Mouse (Mus musculus) adrenal gland, adult 2 months (tissue): ENCODE results near the gene Gm49318. TPM values are rescaled to one million over a fixed set of nuclear protein-coding genes. Genes with fewer than 3 reads are reported as not detected.
"Not testable (repeated sequence)": the region's sequence is repeated elsewhere in the genome, so short reads cannot be mapped to it uniquely, and the experiment has no call there.

Experiments used
- DNase-seq: peaks from one replicate; pipeline ENCODE4 v3.0.0; 2021
- long read RNA-seq: library from polyadenylated mRNA; stranded (forward); transcript quantifications from one replicate; pipeline ENCODE4 v2.0.0, GENCODE M21; 2021
- polyA plus RNA-seq: library from polyadenylated mRNA; depleted of rRNA; stranded (reverse); fragments of >200 nt; gene quantifications from 2 replicates; pipeline ENCODE4 v1.2.3, GENCODE M21; 2012; rRNA removed
- total RNA-seq, 2 experiments: library from RNA; stranded (reverse); gene quantifications; 2 replicates each; pipeline ENCODE4 v1.2.3; 2021

The Gm49318 gene
- total RNA-seq: not detected
- polyA plus RNA-seq: not detected in 2 replicates
- long read RNA-seq: 0 reads

DNA sequence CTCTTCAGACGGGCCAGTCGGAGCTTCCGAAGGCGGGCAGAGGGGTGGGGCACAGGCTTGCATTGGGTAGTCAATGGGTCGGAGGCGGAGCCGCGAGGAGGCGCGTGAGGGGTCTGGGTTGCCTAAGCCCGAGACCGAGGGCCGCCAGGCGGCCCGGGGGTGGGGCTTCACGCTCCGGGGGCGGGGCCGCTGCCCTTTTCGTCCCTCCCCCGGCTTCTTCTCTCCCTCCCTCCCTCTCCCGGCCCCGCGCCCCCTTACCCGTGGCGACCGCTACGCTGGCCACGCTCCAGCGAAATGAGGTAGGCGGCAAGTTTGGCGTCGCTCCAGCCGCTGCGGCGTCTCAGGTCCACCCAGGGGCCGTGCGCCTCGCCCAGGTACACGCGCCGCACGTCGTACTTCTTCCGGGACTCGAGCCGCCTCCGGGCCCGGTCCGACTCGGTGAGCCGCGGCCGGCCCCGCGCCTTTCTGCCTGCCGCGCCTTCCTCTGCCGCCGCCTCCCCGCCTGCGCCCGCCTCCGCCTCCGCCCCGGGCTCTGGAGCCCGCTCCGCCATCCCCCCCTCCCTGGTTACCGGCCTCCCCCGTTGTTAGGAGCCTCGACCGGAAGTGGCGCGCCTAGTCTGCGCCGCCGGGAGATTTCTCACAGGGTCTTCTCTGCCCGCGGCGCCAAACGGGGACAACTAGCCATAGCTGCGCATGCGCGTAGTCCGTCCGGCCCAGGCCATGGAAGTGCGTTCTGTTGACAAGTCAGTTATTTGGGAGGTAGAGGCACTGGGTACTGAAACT lies at the start of gene Gm49318, which contains the start of gene Zfp653:
TSS of gene Gm49318 (minus strand) at position 469 of the 783 bp plus-strand sequence.
TSS of gene Zfp653 (minus strand) at position 586 of the 783 bp plus-strand sequence.
- peak; percentile 98 for DNase-seq

DNA sequence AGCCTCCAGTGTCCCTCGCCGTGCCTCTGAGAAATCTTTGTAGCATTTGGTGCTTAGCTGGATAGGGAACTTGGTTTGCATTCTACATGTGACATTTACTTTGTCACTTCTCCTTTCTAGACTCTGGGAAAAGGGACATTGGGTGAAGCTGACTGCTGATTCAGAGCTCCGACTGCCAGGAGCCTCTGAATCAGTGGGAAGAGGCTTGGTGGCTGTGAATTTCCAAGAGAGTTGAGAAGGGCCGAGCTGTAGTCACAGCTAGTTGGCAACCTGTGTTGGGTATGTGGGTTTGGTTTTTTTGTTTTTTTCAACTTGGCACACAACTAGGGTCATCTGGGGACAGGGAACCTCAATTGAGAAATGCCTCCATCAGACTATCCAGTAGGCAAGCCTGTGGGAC lies 48.5 kb upstream of the Gm49318 start:
- peak; percentile 62 for DNase-seq

GRCm38 (mm10) chr9:22117754-22118456 lies 46.8 kb upstream of the Gm49318 start:
- DNase-seq: peak; percentile 57

GRCm38 (mm10) chr9:22116740-22117426 lies 45.8 kb upstream of the Gm49318 start, which contains the start of gene Elof1:
Elof1 (minus strand) TSS chr9:22117172.
- peak; percentile 95 for DNase-seq

DNA sequence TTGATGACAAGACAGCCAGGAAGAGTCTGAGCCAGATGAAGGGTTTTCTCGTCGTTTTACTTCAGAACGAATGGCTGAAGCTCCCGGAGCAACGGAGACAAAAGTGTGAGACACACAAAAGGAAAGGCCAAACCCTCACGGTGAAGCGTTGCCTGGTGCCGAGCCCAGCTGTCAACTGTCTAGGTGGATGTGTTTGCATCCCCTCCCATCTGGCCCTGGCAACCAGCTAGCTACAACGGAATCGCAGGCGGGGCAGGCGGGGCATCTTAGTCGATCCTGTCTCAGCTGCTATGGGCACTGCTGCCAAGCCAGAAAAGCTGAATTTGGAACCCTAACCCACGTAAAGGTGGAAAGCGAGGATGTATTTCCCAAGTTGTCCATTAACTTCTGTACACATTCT lies 45.0 kb upstream of the Gm49318 start:
- no peak for DNase-seq

DNA sequence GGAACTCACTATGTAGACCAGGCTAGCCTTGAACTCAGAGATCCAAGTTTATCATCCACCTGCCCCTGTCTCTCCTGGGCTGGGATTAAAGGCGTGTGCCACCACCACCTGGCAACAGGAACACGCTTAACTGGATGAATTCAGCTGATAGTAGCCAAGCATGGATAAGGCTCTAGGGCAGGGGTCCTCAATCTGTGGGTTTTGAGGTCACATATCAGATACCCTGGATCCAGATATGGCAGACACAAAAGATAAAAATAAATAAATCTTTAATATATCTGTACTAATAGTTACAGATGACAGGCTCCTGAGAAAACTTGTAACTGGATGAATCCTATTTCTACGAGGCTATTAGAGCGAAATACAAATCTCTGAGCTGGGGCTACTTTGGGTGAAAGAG lies 44.6 kb upstream of the Gm49318 start:
- DNase-seq: no peak

DNA sequence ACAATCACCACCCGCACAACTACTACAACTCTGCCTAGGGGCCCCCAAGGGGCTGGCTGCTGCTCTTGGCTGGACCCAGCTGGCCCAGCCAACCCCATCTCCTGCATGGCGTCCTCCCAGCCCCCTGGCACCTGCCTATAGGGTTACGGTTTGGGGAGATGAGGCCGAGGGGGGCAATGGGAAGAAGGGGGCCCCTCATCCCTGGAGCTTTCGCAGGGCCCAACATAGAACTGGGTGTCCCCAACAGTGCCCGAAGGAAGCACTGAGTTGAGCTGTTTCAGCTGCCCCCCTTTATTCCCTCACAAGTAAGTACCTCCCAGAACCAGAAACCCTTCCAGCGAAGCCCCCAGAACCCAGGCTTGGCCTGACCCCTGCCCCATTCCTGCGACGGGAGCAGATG lies 37.1 kb upstream of the Gm49318 start:
- DNase-seq: no peak

GRCm38 (mm10) chr9:22099922-22100321 lies 28.9 kb upstream of the Gm49318 start:
- DNase-seq: no peak

GRCm38 (mm10) chr9:22098993-22099696 lies 28.1 kb upstream of the Gm49318 start, which contains the start of gene Cnn1:
Cnn1 (plus strand) TSS chr9:22099216.
- peak; percentile 36 for DNase-seq

DNA sequence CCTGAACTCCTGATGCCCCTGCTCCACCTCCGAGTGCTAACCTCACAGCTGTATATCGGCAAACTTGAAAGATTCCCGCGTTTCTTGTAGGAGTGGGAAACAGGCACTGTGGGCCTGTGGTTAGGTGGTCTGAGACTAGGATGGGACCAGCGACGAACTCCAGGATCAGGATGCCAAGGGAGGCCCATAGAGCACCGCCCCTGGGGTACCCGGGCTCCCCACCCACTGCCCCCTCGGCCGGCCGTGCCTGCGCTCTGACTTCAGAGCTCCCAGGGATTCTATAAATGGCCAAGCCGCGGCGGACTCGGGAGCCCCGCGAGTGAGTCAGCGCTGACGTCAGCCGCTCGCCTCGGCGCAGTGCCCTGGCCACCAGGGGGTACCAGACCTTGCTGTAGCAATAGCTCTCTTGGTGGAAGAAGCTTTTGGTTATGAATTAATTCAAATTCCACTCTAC lies 24.8 kb upstream of the Gm49318 start:
- DNase-seq: peak; percentile 93

GRCm38 (mm10) chr9:22092746-22093145 lies 21.7 kb upstream of the Gm49318 start:
- DNase-seq: no peak

DNA sequence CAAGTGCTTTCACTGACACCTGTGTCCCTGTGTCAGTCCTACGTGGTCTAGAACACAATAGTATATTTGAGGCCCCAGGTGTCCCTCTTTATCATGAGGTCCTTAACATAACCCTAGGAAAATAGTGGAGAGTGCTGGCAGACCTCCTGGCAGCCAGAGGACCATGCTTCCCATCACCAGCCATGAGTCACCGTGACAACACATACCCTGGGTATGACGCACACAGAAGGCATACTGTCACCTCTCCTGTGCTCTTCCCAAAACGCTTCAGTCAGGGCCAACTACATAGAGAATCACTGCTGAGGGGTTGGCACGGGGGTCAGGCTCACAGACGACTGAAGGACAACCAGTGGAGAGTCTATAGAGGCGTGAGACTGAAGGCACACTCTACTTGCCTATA lies 18.9 kb upstream of the Gm49318 start:
- DNase-seq: peak; percentile 84

DNA sequence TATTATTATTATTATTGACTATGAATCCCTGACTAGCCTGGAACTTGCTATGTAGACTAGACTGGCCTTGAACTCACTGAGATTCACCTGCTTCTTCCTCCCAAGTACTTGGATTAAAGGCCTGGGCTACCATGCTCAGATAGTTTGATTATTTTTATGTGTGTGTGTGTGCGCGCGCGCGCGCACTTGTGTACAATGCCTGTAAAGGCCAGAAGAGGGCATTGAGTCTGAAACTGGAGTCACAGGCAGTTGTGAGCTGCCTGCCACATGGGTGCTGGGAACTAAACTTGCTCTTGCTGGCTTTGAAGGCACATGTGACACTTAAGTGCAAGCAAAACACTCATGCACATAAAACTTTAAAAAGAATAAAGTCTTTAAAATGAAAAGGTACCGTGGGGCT lies 18.2 kb upstream of the Gm49318 start:
- DNase-seq: no peak

- no peak for DNase-seq
These were observed 16.1 kb upstream of the Gm49318 start for GRCm38 (mm10) chr9:22087034-22087618.

- no peak for DNase-seq
These were observed 15.0 kb upstream of the Gm49318 start for GRCm38 (mm10) chr9:22086012-22086411.

GRCm38 (mm10) chr9:22085022-22085834 lies 14.2 kb upstream of the Gm49318 start, which contains the start of gene Ecsit:
Ecsit (minus strand) TSS chr9:22085438.
- DNase-seq: peak; percentile 96

- no peak for DNase-seq
These were observed 13.6 kb upstream of the Gm49318 start for GRCm38 (mm10) chr9:22084667-22085021.

GRCm38 (mm10) chr9:22076223-22076622 lies 5.2 kb upstream of the Gm49318 start:
- no peak for DNase-seq

GRCm38 (mm10) chr9:22075778-22076177 lies 4.7 kb upstream of the Gm49318 start:
- not testable (repeated sequence) for DNase-seq

- no peak for DNase-seq
These were observed 1.2 kb upstream of the Gm49318 start for GRCm38 (mm10) chr9:22072276-22072675.
